ENCODE assay signal across 15 mouse cellular contexts in genomic region chr4:101378241-101378640, GRCm38 (mm10).
"Had no signal": no experiment of that assay in that cellular context is flagged by ENCODE, and none has a peak within 500 bp of the region (broad histone marks: within the 10 kb centered on the region; RNA-seq: fewer than 3 reads in every experiment).

No protein-coding gene starts in this region.

- H3K4me1 ChIP-seq: kidney, embryonic 15.5 days; limb, embryonic 13.5 days; liver, embryonic 12.5 days had no signal

- H3K27me3 ChIP-seq: kidney, embryonic 15.5 days; limb, embryonic 13.5 days; liver, embryonic 12.5 days had no signal

- ATAC-seq: liver, embryonic 12.5 days had no signal

- H3K27ac ChIP-seq: kidney, embryonic 15.5 days; limb, embryonic 13.5 days; liver, embryonic 12.5 days; macrophage had no signal

- H3K9me3 ChIP-seq: kidney, embryonic 15.5 days; limb, embryonic 13.5 days; liver, embryonic 12.5 days; megakaryocyte, embryonic 14.5 days had no signal

- H3K36me3 ChIP-seq: kidney, embryonic 15.5 days; limb, embryonic 13.5 days; liver, embryonic 12.5 days had no signal

- H3K9ac ChIP-seq: kidney, embryonic 15.5 days; limb, embryonic 13.5 days; liver, embryonic 12.5 days; lung, embryonic 14.5 days had no signal

- DNase-seq: kidney, adult 2 months; kidney, postnatal 14 days; left cerebral cortex, postnatal 4 days; lung, embryonic 14.5 days; lung, postnatal 14 days; right cerebral cortex, postnatal 4 days; spleen, adult 18-20 months; thymus, adult 18-20 months; thymus, postnatal 14 days had no signal

- H3K4me2 ChIP-seq: kidney, embryonic 15.5 days; limb, embryonic 13.5 days; liver, embryonic 12.5 days; lung, embryonic 14.5 days; midbrain, embryonic 11.5 days had no signal

- H3K4me3 ChIP-seq: kidney, embryonic 15.5 days; limb, embryonic 13.5 days; liver, embryonic 12.5 days; megakaryocyte, embryonic 14.5 days had no signal
